Mouse (Mus musculus): ENCODE data around the gene Ptpn3.

GRCm38 (mm10) chr4:57168680-57169079 is 133.0 kb downstream of the Ptpn3 start:
- TF ChIP-seq CTCF (IDR thresholded peaks at IDR 0.05; ENCODE audit: low read depth) = no peak
- no peak for TF ChIP-seq EP300 (optimal IDR thresholded peaks at IDR 0.05)
